Mouse (Mus musculus): ENCODE measurements at regions not wholly inside any gene's neighbourhood (a gene's known extent, or its start where the extent isn't known, plus 50 kb on each side); places are given as distances from the start of the nearest gene placed in this dataset.
"Not testable (repeated sequence)": the region's sequence is repeated elsewhere in the genome, so short reads cannot be mapped to it uniquely, and the experiment has no call there.

DNA sequence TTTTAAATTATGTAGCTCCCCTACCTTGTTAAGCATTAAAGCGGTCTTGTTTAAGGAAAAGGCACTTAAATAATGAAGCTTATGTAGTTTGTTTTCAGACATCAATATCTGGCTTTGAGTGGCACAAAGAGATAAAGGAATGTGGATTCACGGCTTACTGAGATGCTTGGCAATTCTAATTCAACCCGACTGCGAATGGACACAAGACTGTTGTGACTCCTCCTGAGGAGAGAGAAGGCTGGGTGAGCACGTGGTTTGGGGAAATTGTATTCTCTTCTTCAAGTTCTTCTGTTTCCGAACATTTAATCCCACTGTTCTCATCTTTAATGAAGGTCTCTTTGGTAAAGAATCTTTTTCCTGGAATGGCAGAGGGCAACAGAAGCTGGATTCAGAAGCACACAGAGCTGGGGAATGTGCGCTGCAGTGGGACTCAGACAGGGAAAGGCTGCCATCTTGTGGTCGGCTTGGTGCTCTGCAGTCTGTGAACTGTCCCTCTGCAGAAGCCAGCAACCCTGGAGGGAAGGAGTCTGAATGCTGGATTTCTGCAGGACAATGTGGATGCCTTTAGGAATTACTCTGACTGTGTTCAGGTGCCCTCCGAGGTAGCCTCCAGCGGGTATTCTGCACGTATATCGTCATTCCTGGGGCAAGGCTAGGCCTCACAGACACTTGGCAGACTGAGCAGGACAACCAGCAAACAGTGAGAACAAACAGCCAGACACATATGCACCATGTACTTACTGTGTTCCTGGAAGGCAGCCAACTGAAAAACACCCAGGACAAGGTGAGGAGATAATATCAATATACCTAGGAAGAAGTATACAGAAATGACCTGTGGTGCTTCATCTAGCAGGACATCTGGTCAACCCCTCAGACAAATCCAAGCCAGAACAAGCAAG, 54.0 kb upstream of the Pax1 start:
- DNase-seq = peak; percentile 70 to 76

DNA sequence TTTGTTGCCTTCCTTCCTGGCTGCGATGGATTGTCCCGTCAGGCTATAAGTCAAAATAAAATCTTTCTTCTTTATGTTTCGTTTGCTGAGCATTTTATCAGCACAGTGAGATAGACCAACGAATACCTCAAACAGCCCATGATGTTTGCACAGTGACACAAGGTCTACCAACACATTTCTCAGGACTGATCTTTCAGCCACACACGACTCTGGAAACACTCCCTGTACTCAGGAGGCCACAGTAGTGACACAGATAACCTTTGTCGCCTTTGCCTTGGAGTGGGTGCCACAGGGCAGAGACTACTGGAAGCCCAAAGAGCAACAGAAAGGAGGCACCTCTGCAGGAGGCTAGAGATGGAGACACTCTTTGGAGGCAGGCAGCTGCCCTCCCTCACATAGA, 55.0 kb upstream of the Pax1 start:
- no peak for DNase-seq

DNA sequence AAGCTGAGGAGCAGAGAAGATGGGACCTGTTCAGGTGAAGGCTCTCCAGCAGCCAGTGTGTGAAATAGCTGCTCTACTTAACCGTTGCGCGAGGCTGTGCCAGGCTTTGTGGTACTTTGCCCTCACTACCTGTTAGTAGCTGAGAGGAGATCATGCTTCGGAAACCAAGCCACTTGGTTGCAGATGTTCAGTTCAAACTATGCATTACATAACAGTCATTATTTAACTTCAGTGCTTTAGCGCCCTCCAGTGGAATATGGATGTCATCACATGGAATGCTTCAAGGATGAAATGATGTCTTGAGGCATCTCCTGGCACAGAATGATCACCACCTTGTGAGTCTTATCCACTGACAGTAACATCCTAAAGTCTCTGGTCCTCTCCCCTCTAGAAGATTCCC, 56.5 kb upstream of the Pax1 start:
- DNase-seq = peak in 1 of 2 experiments; percentile 24

DNA sequence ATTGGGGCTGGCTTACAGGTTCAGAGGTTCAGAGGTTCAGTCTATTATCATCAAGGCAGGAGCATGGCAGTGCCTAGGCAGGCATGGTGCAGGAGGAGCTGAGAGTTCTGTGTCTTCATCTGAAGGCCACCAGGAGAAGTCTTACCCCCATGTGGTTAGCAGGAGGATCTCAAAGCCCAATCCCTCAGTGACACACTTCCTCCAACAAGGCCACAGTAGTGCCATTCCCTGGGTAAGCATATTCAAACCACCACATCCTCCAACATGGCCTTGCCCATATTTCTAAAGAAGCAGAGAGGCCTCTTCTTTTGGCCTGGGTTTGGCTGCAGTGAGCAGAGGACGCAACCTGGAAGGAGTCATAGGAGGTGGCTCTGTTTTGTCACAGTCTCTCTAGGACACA, 61.2 kb upstream of the Pax1 start:
- no peak for DNase-seq

DNA sequence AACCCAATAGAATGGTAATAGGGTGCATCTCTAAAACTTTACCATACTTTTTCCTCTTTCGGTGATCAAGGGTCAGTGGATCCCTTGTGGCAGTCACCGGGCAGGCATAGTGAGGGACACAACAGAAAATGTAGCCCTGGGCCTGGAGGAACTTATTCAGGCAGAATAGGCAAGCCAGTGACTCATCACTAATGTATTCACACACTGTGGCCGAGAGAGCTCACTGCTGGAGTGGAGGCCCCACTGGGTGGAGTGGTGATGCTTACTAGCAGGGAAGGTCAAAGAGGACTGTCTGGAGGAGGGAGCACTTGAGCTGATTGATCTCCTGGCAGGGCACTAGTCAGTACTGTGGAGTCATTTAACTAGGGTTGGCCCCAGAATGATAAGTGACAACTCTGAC, 62.4 kb upstream of the Pax1 start:
- DNase-seq = no peak

DNA sequence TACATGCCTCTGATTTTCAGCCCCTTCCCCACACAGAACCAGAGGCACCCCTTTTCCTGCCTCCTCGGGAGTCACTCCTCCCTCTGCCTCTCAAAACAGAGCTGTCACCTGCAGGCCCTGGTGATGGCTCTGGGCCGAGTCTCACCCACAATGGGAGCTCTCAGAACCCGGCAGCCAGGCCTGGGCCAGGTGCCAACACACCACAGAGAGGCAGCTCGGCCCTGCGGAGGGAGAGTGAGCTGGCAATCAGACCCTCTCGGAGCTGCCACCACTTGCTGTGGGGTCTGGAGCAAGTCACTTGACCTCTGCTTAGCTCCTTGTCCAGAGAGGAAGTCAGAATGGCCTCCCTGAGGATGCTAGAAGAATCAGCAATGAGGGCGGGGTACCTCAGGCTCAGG, 63.2 kb upstream of the Pax1 start:
- DNase-seq = peak; percentile 81 to 86

DNA sequence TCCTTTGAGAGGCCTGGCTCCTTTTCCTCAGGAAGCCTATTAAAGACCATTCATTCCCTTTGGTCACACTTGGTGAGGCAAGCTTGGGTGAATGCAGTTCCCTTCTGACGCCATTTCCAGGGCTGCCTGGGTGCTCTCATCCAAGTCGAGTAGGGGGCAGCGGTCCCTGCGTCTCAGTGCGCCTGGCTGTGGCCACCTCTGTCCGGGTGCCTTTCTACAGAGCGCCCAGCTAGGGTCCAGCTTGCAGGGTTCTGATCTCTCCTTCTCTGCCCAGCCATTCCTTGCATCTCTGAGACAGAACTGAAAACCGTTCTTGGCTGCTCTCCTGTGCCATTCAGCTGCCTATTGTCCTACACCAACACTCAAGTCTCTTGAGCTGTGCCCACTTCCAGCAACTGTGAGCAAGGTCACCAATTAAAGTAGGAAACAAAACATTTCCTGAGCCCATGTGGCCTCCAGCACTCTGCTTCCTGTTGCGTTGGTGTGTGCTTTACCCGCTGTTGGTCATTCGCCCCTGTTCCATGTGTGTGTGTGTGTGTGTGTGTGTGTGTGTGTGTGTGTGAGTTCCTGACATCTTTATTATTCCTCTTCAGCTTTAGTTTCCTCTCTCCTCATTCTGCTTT, 63.7 kb upstream of the Pax1 start:
- no peak for DNase-seq

DNA sequence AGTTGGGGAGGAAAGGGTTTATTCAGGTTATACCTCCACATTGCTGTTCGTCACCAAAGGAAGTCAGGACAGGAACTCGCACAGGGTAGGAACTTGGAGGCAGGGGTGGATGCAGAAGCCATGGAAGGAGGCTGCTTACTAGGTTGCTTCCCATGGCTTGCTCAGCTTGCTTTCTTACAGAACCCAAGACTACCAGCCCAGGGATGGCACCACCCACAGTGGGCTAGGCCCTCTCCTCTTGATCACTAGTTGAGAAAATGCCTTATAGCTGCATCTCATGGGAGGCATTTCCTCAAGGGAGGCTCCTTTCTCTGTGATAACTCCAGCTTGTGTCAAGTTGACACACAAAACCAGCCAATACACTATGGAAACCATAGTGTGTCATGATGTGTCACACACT, 66.8 kb upstream of the Pax1 start:
- not testable (repeated sequence) for DNase-seq

DNA sequence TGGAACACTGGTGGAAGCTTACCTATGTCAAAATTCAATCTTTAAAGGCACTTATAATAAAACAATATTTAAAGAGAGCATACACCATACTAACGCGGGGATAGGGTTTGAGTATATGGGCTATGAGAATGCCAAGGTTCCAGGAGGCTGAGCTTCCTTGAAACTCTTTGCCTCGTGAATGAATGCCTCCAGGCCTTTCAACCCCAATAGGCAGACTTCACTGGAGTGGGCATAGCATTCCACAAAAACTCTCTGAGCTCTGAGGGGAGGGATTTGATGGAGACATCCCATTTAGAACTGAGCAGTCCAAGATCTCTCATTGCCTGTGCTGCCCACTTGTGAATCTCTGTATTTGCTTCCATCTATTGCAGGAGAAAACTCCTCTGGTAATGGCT, 68.4 kb upstream of the Pax1 start:
- DNase-seq = no peak

DNA sequence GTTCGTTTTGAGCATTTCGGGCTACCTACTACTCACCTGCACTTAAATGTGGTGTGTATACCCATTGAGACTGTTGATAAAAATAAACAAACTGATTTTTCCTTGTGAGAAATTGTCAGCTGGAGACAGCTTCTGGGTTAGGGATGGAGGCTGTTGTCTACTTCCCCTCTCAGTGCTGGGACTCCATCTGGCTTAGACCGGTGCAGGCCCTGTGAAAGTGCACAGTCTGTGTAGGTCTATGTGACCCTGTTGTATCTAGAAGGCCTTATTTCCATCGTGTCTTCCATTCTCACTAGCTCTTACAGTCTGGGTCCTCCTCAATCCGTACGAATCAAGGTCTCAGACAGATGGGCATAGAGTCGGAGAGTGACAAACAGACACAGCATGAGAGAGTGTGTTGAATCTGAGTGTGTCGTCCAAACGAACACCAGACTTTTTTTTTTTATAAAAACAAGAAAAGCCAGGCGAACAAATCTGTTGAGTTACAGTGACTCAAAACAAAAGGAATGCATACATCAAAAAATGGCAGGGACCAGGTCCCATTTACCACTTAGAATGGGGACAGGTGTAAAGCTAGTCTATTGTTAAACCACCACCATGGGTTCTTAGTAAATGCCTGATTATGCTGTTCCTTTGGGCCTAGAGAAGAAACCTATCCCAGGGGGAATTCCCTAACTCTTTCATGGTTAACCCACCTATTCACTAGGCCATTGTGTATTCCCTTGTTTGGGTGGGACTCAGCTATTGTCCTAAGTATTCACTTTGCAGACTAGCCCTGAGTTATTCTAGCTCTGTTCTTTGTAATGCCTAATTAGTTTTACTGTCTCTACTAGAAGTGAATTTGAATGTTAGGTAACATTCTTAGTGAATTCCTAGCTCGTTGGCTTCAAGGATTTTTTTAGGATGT, 69.1 kb upstream of the Pax1 start:
- no peak for DNase-seq

DNA sequence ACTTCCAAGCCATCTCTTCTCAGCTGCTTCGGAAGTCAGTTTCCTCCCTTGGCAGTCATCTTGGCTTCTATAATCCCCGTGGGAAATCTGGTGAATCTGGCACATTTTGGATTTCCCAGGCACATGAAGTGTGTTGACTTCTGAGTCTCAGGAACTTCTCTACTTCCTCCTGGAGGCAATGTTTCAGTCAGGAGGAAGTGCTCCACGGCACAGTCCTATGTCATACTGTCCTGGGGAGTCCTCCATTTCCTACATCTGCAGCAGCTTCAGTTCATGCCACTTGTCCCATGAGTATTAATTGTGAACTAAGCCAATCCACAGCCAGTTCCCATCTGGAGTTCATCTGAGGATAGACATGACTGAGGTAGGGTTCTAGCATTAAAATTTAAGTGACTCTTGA, 78.3 kb upstream of the Pax1 start:
- DNase-seq = no peak

DNA sequence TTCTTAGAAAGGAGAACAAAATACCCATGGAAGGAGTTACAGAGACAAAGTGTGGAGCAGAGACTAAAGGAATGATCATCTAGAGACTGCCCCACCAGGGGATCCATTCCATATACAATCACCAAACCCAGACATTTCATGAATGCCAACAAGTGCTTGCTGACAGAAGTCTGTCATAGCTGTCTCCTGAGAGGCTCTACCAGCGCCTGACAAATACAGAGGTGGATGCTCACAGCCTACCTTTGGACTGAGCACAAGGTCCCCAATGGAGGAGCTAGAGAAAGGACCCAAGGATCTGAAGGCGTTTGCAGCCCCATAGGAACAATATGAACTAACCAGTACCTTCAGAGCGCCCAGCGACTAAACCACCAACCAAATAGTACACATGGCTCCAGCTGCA, 83.6 kb upstream of the Nkx2-2 start:
- no peak for DNase-seq

DNA sequence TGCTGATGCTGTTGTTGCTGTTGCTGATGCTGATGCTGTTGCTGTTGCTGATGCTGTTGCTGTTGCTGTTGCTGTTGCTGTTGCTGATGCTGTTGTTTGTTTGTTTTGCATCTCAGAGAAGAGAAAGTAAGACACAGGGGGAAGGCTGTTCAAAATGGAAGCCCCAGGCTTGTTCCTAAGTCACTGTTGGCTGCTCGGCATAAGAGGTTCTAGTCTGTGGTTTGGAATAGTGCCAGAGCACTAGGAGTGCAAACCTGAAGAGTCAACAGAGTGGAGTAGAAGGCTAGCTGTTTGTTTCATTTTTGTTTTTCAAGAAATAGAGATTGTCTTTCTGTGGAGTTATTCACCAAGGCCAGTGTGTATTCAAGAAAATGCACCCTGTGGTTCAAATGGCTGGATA, 75.1 kb upstream of the Nkx2-2 start:
- no peak for DNase-seq

DNA sequence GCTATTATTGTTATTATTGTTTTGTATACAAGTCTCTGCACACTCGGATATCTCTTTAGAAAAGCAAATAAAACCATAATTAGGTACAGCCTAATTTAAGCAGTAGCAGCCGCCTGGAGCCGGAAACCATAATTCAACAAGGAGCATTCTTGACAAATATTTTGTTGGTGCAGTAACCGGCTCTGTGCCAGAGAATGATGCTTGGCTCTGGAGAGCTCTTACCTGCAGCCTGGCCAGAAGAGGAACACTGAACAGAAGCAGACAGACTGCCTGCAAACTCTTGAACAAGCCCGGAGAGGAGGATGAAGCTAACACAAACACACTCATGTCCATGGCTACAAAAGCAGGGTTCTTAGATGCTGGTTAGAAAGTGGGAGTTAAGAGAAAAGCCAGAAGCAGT, 73.9 kb upstream of the Nkx2-2 start:
- DNase-seq = no peak

DNA sequence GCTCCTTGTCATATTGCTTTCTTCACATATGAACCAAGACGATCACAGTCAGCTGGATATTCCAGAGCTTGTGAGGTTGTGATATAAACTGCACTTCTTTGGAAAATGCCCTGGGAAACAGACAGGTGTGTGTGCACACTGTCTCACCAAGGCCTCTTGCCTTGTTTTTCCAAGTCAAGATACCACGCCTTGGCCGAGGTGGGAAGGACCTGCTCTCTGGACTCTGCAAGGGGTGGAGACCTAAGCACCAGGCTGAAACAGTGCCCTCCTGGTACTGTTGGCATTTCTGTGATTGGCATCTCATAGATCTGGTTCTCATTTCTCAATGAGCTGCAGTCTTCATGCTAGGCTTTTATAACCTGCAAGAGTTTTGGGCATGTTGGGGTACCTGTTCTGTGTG, 73.2 kb upstream of the Nkx2-2 start:
- DNase-seq = no peak

DNA sequence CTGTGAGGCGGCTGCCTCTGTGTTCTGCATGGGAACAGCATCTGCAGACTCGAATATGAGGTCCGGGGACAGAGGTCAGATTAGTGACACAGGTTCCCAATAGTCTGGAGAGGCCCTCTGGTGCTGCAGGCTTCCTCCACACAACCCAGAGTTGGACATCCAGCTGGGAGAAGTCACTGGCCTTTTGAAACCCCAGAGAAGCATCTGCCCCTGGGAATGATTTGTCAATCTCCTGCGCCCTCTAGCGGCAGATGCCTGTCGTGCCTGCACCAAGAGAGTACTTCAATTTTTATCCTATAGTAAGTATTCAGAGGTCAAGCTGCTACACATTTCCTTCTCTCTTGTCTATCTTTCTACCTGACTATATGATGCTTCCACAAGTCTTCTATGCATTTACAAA, 62.7 kb upstream of the Nkx2-2 start:
- peak; percentile 41 to 46 for DNase-seq

DNA sequence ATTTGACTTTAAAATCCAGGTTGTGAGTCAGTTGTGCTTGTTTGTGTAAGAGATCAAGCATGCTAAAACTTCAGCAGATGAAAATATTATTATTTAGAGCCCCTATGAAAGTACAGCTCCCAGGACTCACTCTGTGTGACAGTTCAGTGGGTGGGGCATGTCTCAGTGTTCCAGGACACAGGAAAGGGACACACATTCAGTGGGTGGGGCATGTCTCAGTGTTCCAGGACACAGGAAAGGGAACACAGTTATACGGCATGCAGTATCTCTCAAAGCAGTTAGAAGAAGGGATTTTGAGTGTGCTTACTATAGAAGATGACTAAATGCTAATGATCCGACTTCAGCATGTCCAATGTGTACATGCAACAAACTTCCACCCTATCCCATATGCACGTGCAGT, 60.9 kb upstream of the Nkx2-2 start:
- no peak for DNase-seq

DNA sequence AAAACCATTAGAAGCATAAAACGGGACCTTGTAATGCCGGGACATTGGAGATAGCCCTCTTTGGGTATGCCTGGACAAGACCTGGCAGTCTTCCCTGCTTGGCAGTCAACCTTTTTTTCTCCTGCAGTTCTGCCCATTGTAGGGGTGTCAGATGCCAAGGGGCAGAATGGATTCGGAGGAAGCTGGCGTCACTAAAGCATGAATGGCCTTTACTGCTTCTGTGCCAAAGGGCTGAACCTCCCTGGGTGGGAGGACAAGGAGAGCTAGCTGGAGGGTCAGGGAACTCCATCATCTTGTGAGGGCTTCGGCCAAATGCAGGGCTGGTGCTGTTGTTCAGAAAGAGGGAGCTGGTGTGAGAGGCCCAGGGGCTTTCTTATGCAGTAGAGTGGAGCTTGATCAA, 60.1 kb upstream of the Nkx2-2 start:
- peak; percentile 2 to 5 for DNase-seq

DNA sequence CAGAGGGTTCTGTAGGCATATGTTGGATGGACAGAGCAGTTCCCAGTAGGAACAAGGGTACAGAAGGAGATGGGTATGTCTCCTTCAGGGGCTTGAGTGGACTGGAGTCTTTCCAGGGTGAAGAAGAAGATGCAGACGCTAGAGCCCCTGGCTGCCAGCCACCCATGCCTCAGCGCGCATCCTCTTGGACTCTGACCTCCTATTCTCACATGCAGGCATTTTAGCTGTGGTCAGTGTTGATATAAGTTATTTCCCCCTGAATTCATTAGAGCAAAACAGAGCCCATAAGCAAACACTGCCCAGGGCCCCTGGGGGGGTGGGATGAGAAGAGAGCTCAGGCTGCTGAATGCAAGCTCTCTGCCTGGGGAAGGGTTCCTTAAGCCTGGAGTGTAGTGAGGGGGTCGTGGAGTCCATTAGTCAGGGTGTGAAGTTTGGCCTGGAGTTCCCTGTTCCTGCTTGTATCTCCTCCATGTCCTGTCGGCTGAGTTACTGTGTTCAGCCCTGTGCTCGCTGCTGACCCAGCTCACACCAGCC, 54.0 kb upstream of the Nkx2-2 start:
- no peak for DNase-seq

DNA sequence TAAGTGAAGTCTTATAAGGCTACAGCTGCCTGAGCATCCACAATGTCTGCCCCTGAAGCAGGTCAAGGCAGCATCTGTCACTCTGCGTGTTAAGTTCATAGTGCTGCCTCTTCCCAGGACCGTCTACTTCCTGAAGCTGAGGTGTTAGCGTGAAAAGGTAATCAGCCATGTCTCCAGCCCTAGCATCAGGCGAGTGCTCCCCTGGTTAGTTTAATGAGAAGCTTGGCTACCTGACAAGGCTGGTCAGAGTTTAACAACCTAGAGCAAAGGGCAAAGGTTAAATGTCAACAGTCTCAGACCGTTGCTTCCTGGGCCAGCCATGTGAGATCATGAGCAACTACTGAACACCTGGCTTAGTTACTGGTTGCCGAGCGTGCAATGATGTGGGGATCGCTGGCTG, 53.2 kb upstream of the Nkx2-2 start:
- DNase-seq = no peak

DNA sequence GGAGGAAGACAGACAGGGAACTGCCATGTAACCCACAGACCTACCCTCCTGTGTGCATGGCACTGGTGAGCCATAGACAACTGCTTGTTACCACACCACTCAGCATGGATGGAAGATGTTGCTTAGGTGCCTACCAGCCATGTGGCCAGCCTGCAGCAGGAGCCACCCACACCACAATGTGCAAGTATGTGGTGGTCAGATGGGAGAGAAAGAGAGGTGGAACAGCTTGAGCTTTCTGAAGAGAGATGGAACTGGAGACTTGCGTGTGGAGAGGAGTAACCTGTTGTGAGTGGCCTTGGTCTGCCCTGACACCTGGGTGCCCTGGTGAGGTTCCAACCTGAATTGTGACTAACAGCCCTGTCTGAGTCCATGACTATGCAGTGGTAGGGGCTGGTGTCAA, 50.4 kb upstream of the Nkx2-2 start:
- DNase-seq = no peak

Data from cerebellum, postnatal 36 days (tissue).